Mouse (Mus musculus) midbrain, embryonic 16.5 days (tissue): ENCODE results near the gene Tnr. TPM values are rescaled to one million over a fixed set of nuclear protein-coding genes. Genes with fewer than 3 reads are reported as not detected.

Experiments
- ATAC-seq: fragments of 200-750 bp; cut with Nextera tagmentation; 2 replicates; pipeline ENCODE4 v1.8.0; 2017; ENCODE audit warnings: moderate TSS enrichment
- H3K27ac ChIP-seq: fragments of 300-500 bp; sonication (generic); 2 replicates; pipeline ENCODE4 v1.5.1; 2014; ENCODE audit warnings: mild to moderate bottlenecking, low read length, mixed read lengths
- H3K27me3 ChIP-seq: fragments of 300-500 bp; sonication (generic); 2 replicates; pipeline ENCODE4 v1.6.1; 2014; ENCODE audit warnings: low read depth, low read length, mixed read lengths; ENCODE audit not compliant: control insufficient read depth, insufficient read depth
- H3K36me3 ChIP-seq: fragments of 300-500 bp; sonication (generic); 2 replicates; pipeline ENCODE4 v1.6.1; 2014; ENCODE audit warnings: mild to moderate bottlenecking, low read length, moderate library complexity, mixed read lengths; ENCODE audit not compliant: control insufficient read depth, insufficient read depth
- H3K4me1 ChIP-seq: fragments of 300-500 bp; sonication (generic); 2 replicates; pipeline ENCODE4 v1.6.1; 2014; ENCODE audit warnings: mild to moderate bottlenecking, low read length, mixed read lengths; ENCODE audit not compliant: control insufficient read depth, insufficient read depth
- H3K4me2 ChIP-seq: fragments of 300-500 bp; sonication (generic); 2 replicates; pipeline ENCODE4 v1.6.1; 2014; ENCODE audit warnings: mild to moderate bottlenecking, low read length, mixed read lengths
- H3K4me3 ChIP-seq: fragments of 300-500 bp; sonication (generic); 2 replicates; pipeline ENCODE4 v1.5.1; 2014; ENCODE audit warnings: low read depth, mild to moderate bottlenecking, low read length, moderate library complexity, mixed read lengths
- H3K9ac ChIP-seq: fragments of 300-500 bp; sonication (generic); 2 replicates; pipeline ENCODE4 v1.6.1; 2014; ENCODE audit warnings: low read depth, low read length, mixed read lengths
- H3K9me3 ChIP-seq: fragments of 300-500 bp; sonication (generic); replicated peaks from 2 replicates; pipeline ENCODE4 v1.6.1; 2014; ENCODE audit warnings: mild to moderate bottlenecking, low read length, mixed read lengths; ENCODE audit not compliant: control insufficient read depth, poor library complexity, severe bottlenecking
- WGBS: fragments of 180-500 bp; shearing (Covaris S2); extraction: QIAGEN DNeasy Blood & Tissue Kit; methylation state at CpG from one replicate; pipeline ENCODE4 v1.1.7; 2014; 5-methylcytosine and 5-hydroxymethylcytosine counted together
- polyA plus RNA-seq: library from polyadenylated mRNA; unstranded; fragments of >200 nt; fragmentation: Nextera tagmentation; extraction: Ambion mirVana; gene quantifications from 2 replicates; pipeline ENCODE4 v1.2.1, GENCODE M21; 2015

Tnr gene
- polyA plus RNA-seq, 1 experiment from 2014 or later: 5.4 TPM

DNA sequence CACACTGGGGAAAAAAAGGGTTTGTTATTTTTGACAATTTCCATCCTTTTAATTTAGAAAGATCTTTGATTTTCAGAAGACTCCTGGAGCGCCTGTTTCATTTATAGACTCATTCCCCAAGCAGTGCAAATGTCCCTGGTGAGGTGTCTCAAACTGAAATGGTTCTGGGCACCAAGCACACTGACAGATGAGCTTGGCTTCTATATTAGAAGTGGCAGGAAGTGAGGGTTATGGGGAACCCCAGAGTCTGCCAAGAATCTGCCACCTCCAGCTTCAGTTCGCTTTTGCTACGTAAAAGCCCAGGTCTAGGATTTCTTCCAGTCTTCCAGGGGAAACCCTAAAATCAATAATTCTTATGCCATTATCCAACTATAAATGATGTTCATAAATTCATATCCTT lies 140.9 kb downstream of the Tnr start:
- H3K4me1 ChIP-seq: peaks cover 11% of the 10 kb centered on the region
- no peak overlapping the region for H3K4me3 ChIP-seq
- H3K9ac ChIP-seq: no peak overlapping the region
- no peaks in the 10 kb centered on the region for H3K36me3 ChIP-seq
- H3K27me3 ChIP-seq: no peaks in the 10 kb centered on the region
- H3K27ac ChIP-seq: no peak overlapping the region
- H3K9me3 ChIP-seq: no peaks in the 10 kb centered on the region
- ATAC-seq: no peak
- H3K4me2 ChIP-seq: no peak overlapping the region
- WGBS: 89% methylated on average over 3 of the region's 3 CpGs

DNA sequence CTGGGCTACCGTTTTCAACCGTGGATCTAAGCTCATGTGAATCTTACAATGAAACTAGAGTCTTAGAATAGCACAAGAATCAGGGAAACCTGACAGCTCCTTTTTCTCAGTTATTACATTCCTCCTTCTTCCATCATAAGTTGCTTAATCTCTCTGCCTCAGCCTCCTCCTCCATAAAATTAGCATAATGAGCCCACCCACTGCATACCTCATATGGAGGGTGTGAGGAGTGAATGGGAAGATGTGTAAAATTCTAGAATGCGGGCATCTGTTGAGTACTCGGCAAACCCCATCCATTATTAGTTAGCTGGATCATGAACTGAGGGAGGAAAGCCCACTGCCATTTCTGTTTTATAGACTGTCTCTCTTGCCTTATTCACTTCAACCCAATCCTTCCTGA lies 141.4 kb downstream of the Tnr start:
- ATAC-seq: no peak
- H3K9me3 ChIP-seq: no peaks in the 10 kb centered on the region
- 80% methylated on average over 4 of the region's 4 CpGs for WGBS

DNA sequence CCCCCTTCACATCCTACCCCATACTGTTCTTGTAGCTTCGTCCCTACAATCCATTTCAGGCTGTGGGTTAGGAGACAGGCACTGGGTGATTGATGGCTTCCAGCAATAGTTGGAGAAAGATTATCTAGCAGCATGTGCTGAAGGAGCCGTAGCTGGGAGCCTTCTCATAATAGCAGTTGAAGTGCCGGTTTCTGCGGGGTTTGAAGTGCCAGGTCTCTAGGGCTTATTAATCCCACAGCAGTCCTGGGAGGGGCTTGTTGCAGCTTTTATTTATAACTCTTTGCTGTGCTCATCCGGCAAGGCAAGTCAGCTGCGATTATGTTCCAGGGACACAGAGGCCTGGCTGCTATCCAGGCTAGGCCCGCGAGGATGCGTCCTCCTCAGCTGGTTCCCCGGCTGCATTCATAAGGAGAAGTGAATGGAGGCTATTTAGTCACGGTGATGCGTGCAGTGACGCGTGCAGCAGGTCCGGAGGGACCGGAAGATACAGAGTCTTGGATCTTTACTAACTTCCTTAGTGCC lies 147.1 kb downstream of the Tnr start:
- Histone ChIP-seq H3K4me2 (peak overlapping the region; percentile 45), H3K9me3 (no peaks in the 10 kb centered on the region), H3K4me1 (peaks cover 12% of the 10 kb centered on the region), H3K27me3 (no peaks in the 10 kb centered on the region), H3K4me3 (no peak overlapping the region), H3K27ac (peak overlapping the region; percentile 43; the same call in 1 of the 2 replicates), H3K9ac (peak overlapping the region; percentile 11; the same call in 1 of the 2 replicates), H3K36me3 (no peaks in the 10 kb centered on the region)
- 5% methylated on average over 16 of the region's 16 CpGs for WGBS
- ATAC-seq: peak; percentile 77

More for the DNA sequence above, 141.4 kb downstream of the Tnr start:
- Histone ChIP-seq H3K27ac (no peak overlapping the region), H3K9ac (no peak overlapping the region), H3K4me3 (no peak overlapping the region), H3K4me1 (peaks cover 11% of the 10 kb centered on the region), H3K36me3 (no peaks in the 10 kb centered on the region), H3K27me3 (no peaks in the 10 kb centered on the region), H3K4me2 (no peak overlapping the region)

DNA sequence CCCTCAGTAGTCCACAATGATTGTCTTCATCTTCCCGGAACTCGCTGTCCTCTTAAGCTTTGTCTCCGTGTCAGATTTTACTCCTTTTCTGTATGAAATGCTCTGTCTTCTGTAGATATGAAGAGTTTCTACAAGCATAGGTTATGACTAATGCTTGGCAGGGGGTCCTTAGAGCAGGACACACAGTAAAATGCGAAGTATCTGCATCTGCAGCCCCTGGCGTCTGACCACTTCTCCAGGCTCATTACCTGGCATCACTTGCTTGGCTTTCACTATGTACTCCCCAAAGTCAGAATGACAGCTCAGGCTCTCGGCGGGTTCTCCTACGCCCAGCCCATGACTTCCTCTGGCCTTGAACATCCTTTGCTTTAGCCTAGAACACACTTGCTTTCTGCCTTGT lies 147.6 kb downstream of the Tnr start:
- Histone ChIP-seq H3K27ac (peak overlapping the region; percentile 2; the same call in 1 of the 2 replicates), H3K4me2 (peak overlapping the region; percentile 45), H3K9ac (peak overlapping the region; percentile 11; the same call in 1 of the 2 replicates), H3K9me3 (no peaks in the 10 kb centered on the region), H3K36me3 (no peaks in the 10 kb centered on the region), H3K27me3 (no peaks in the 10 kb centered on the region), H3K4me1 (peaks cover 12% of the 10 kb centered on the region), H3K4me3 (no peak overlapping the region)
- ATAC-seq: 0 out of 2 replicates have a peak, but pooled peaks have one; percentile 18
- 64% methylated on average over 8 of the region's 8 CpGs for WGBS

DNA sequence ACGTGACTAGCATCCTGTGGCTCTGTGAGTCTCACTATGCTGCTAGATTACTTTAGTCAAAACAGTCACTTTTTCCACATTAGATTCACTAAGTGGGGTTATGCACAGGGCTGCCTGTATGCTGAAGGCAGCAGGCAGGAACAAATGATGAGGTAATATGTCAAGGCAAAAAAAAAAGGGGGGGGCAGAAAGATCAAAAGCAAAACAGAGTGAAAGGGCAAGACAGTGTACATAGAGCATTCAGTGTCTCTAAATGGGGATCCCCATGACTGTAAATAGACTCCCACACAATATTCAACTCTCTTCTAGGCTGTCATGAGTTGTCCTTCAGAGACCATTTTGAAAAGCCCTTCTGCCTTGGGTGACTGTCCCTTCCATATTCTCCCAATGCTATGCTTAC lies 150.7 kb downstream of the Tnr start:
- Histone ChIP-seq H3K36me3 (no peaks in the 10 kb centered on the region), H3K4me1 (peaks cover 12% of the 10 kb centered on the region), H3K27ac (no peak overlapping the region), H3K9ac (no peak overlapping the region), H3K9me3 (no peaks in the 10 kb centered on the region), H3K4me3 (no peak overlapping the region), H3K27me3 (no peaks in the 10 kb centered on the region), H3K4me2 (no peak overlapping the region)
- 66% methylated on average over 1 of the region's 1 CpGs for WGBS
- ATAC-seq: no peak

DNA sequence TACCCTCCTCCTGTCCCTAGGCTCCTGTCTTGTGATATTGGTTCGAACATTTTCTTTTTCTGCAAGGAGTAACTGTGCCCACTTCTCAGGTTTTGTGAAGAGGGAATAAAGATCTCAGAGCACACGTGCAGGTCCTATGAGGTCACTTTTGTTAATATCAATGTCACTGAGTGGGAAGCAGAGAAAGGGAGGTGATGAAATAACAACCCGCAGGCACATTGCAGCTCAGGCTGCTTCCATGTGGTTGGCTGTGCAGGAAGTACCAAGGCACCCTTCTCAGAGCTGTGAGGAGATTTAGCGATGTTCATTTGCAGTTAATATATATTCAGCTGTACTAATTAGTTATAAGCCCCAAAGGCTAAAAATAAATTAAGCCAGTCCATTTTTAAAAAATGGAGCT lies 151.9 kb downstream of the Tnr start:
- Histone ChIP-seq H3K27me3 (no peaks in the 10 kb centered on the region), H3K36me3 (no peaks in the 10 kb centered on the region), H3K4me3 (no peak overlapping the region), H3K9ac (no peak overlapping the region), H3K4me2 (no peak overlapping the region), H3K9me3 (no peaks in the 10 kb centered on the region), H3K27ac (no peak overlapping the region), H3K4me1 (peaks cover 10% of the 10 kb centered on the region)
- ATAC-seq: no peak
- 59% methylated on average over 4 of the region's 4 CpGs for WGBS

DNA sequence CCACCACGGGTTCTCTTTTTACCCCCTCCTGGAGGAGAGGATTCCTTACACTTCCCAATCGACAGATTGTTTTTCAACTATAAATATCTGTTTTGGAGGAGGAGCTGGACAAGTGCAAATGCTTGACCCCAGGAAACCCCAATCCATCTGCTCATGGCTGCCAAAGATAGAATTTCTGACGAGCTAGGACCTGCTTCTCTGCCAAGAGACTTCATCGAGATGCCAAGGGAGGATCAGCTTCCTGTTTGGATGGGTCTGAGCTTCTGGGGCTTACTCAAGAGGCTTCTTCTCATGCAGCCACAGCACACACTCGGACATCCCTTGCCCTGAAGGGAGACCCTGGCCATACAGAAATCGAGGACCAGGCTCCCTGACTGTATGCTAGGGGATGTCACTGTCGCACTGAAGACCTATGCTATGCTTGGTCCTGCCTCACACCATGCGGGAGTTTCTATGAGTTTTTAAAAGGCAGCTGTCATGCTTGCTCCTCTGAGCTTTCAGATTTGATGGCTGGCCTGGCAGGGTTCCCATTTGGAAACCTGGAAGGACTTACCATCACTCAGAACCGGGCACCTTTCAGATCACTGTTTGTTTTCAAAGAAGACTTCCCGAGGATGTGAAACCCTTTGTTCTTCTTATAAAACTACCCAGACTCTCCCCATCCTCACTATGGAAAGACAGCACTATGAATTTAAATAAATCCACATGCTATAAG lies 154.8 kb downstream of the Tnr start:
- H3K4me1 ChIP-seq: peaks cover 11% of the 10 kb centered on the region
- no peak for ATAC-seq
- H3K27ac ChIP-seq: no peak overlapping the region
- 63% methylated on average over 10 of the region's 10 CpGs for WGBS
- no peaks in the 10 kb centered on the region for H3K36me3 ChIP-seq
- H3K27me3 ChIP-seq: no peaks in the 10 kb centered on the region
- no peaks in the 10 kb centered on the region for H3K9me3 ChIP-seq
- H3K4me3 ChIP-seq: no peak overlapping the region
- H3K9ac ChIP-seq: no peak overlapping the region
- no peak overlapping the region for H3K4me2 ChIP-seq

DNA sequence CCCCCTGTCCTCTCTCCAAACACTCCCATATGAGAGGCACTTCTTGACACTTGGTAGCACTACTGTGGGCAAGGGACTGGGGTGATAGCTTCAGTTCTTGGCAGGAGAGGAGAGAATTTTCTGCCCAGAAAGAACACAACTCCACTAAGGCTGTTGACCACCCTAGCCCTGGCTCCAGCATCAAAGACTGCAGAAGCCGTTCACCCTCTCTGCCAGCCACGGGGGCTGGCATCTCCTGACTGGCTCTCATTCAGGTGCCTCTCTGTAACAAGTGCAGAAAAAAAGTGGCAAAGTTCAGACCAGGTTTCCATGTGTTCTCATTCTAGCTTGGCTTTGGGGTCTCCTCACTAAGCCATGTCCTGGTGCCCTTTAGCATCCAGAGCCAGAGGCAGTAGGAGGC lies 157.7 kb downstream of the Tnr start:
- Histone ChIP-seq H3K36me3 (no peaks in the 10 kb centered on the region), H3K9me3 (no peaks in the 10 kb centered on the region), H3K27me3 (no peaks in the 10 kb centered on the region), H3K27ac (no peak overlapping the region), H3K4me2 (no peak overlapping the region), H3K4me3 (no peak overlapping the region), H3K4me1 (peaks cover 17% of the 10 kb centered on the region), H3K9ac (no peak overlapping the region)
- WGBS: 73% methylated on average over 2 of the region's 2 CpGs
- no peak for ATAC-seq

DNA sequence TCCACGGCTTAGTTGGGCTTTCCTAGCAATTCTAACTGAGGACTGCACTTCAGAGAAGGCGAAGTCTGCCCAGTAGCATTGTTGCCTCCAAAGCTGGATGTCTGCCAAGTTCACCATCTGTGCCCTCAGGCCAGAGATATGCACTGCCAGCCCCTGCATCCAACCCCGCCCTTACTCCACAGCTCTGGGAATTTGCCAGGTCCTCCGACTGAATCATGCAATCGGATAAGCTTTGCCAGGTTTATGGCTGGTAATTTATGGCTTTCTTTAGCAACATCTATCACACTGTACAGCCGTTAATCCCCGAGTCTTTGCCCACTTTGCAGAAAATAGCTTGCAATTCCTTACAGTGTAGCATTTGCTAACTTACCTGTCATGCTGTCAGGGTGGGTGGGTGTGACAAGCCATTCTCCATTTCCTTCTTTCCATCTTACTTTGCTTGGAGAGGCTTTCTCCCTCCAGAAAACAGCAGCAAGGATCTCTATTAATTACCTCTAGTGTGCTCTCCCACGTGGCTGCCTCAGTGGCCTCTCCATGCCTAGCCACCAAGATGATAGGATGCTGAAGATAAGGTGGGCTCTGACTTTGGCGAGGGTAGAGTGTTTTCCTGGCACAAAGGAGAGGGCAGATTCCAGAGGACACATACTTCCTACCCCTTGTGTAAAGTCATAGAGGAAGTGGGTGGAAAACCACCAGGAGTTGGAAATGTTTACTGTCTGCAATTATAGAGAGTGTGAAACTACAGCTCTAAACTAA lies 163.1 kb downstream of the Tnr start:
- Histone ChIP-seq H3K27ac (0 out of 2 replicates have a peak overlapping the region, but pooled peaks have one; percentile 5), H3K36me3 (no peaks in the 10 kb centered on the region), H3K27me3 (no peaks in the 10 kb centered on the region), H3K9me3 (no peaks in the 10 kb centered on the region), H3K9ac (no peak overlapping the region), H3K4me2 (no peak overlapping the region), H3K4me1 (peaks cover 19% of the 10 kb centered on the region), H3K4me3 (no peak overlapping the region)
- ATAC-seq: peak; percentile 78
- WGBS: 39% methylated on average over 9 of the region's 9 CpGs
